Mouse (Mus musculus): ENCODE measurements around the gene Tmprss6.

DNA sequence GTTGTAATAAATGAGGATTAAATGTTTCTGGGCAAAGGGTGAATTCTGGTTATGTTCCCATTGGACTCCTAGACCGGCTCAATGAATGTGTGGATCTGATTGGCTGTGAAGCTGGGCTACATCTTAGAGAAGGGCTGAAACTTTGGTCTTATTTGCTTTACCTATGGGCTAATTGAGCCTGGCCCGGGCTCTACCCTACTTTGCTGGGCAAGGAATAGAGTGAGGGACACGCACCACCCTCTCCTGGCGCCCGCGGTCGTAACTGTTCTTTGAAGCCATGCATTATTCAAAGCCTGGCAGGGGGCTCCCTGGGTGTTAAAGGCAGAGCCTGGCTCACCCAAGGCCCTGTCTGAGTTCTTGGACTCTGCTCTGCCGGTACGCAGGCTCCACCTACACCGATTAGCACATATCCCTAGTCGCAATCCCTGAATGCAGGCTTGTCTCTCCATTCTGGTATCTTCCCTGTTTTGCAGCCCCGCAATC, 58.8 kb downstream of the Tmprss6 start:
- TF ChIP-seq TAL1 (IDR thresholded peaks at IDR 0.05; ENCODE audit: low read length): no peak
- TF ChIP-seq GATA1 (IDR thresholded peaks at IDR 0.05; ENCODE audit: low read length): no peak
